Mouse (Mus musculus): ENCODE measurements around the gene March5.
A peak's percentile ranks its signal among the peaks of the same experiment; 100 is the strongest.
"Not testable (repeated sequence)": the region's sequence is repeated elsewhere in the genome, so short reads cannot be mapped to it uniquely, and the experiment has no call there.

March5 gene

GRCm38 (mm10) chr19:37208176-37208755 is 923 bp downstream of the March5 start, which contains the start of gene Cpeb3:
Gene Cpeb3, minus strand, starts transcription at chr19:37208601.
- DNase-seq (ENCODE audit: extremely low read depth, insufficient read length, low spot score): no peak

- peak; percentile 13 for DNase-seq (ENCODE audit: extremely low read depth, insufficient read length, low spot score)
Observed at GRCm38 (mm10) chr19:37208986-37209385, 1.6 kb downstream of the March5 start.

GRCm38 (mm10) chr19:37209467-37210128 is 2.3 kb downstream of the March5 start:
- DNase-seq (ENCODE audit: extremely low read depth, insufficient read length, low spot score): peak; percentile 16

GRCm38 (mm10) chr19:37210457-37210856 is 3.1 kb downstream of the March5 start:
- DNase-seq (ENCODE audit: extremely low read depth, insufficient read length, low spot score): no peak

GRCm38 (mm10) chr19:37211416-37211815 is 4.1 kb downstream of the March5 start:
- DNase-seq (ENCODE audit: extremely low read depth, insufficient read length, low spot score): no peak

- no peak for DNase-seq (ENCODE audit: extremely low read depth, insufficient read length, low spot score)
Observed at GRCm38 (mm10) chr19:37214711-37215110, 7.4 kb downstream of the March5 start.

- no peak for DNase-seq (ENCODE audit: extremely low read depth, insufficient read length, low spot score)
Observed at GRCm38 (mm10) chr19:37225197-37225862, 18.0 kb downstream of the March5 start.

GRCm38 (mm10) chr19:37232598-37232997 is 25.3 kb downstream of the March5 start:
- not testable (repeated sequence) for DNase-seq (ENCODE audit: extremely low read depth, insufficient read length, low spot score)

- DNase-seq (ENCODE audit: extremely low read depth, insufficient read length, low spot score): no peak
Observed at GRCm38 (mm10) chr19:37233561-37234539, 26.5 kb downstream of the March5 start.

GRCm38 (mm10) chr19:37235818-37236217 is 28.5 kb downstream of the March5 start:
- DNase-seq (ENCODE audit: extremely low read depth, insufficient read length, low spot score): no peak

GRCm38 (mm10) chr19:37237306-37237705 is 30.0 kb downstream of the March5 start:
- no peak for DNase-seq (ENCODE audit: extremely low read depth, insufficient read length, low spot score)

- no peak for DNase-seq (ENCODE audit: extremely low read depth, insufficient read length, low spot score)
Observed at GRCm38 (mm10) chr19:37237712-37238437, 30.5 kb downstream of the March5 start.

- DNase-seq (ENCODE audit: extremely low read depth, insufficient read length, low spot score): no peak
Observed at GRCm38 (mm10) chr19:37238651-37239050, 31.3 kb downstream of the March5 start.

GRCm38 (mm10) chr19:37239096-37239495 is 31.8 kb downstream of the March5 start:
- no peak for DNase-seq (ENCODE audit: extremely low read depth, insufficient read length, low spot score)

- DNase-seq (ENCODE audit: extremely low read depth, insufficient read length, low spot score): no peak
Observed at GRCm38 (mm10) chr19:37241201-37241600, 33.9 kb downstream of the March5 start.

GRCm38 (mm10) chr19:37242707-37243106 is 35.4 kb downstream of the March5 start:
- DNase-seq (ENCODE audit: extremely low read depth, insufficient read length, low spot score): no peak

- no peak for DNase-seq (ENCODE audit: extremely low read depth, insufficient read length, low spot score)
Observed at GRCm38 (mm10) chr19:37246859-37247258, 39.5 kb downstream of the March5 start.

GRCm38 (mm10) chr19:37248199-37248598 is 40.9 kb downstream of the March5 start:
- DNase-seq (ENCODE audit: extremely low read depth, insufficient read length, low spot score): no peak

- no peak for DNase-seq (ENCODE audit: extremely low read depth, insufficient read length, low spot score)
Observed at GRCm38 (mm10) chr19:37252104-37252503, 44.8 kb downstream of the March5 start.

- no peak for DNase-seq (ENCODE audit: extremely low read depth, insufficient read length, low spot score)
Observed at GRCm38 (mm10) chr19:37255321-37255720, 48.0 kb downstream of the March5 start.

Data from 3134 (cell line).